31 mouse cellular contexts compared by ENCODE assay signal in the genomic region with DNA sequence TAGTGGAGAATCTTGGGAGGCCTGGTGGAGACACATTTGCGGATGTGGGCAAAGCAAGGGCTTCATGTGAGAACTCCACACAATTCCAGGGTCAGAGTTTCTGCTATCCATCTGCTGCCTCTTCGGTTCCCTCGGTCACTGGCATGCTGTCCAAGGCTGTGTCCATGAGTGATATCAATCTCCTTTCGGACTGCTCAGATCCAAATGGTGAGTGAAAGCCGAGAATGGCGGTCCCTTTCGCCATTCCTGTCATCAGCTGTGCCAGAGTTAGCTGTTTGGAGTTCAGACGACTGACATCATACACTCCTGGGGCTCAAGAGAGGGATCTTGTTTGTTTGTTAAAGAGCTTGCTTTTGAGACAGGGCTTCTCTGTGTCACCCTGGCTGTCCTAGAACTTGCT. TPM values are rescaled to one million over a fixed set of nuclear protein-coding genes. Genes with fewer than 3 reads are reported as not detected.
"Had no signal": no experiment of that assay in that cellular context is flagged by ENCODE, and none has a peak within 500 bp of the region (broad histone marks: within the 10 kb centered on the region; RNA-seq: fewer than 3 reads in every experiment).

No protein-coding gene starts in this region.

- H3K4me2 ChIP-seq: heart, embryonic 12.5 days; hindbrain, embryonic 14.5 days; intestine, embryonic 15.5 days; kidney, embryonic 15.5 days; liver, embryonic 11.5 days; liver, embryonic 13.5 days; liver, embryonic 15.5 days had no signal

- H3K4me1 ChIP-seq: limb, embryonic 12.5 days had no signal

- H3K4me3 ChIP-seq: heart, adult 2 months; heart, embryonic 12.5 days; intestine, embryonic 15.5 days; kidney, embryonic 15.5 days; layer of hippocampus, adult 2 months; left cerebral cortex, adult 2 months; limb, embryonic 10.5 days; limb, embryonic 12.5 days; liver, embryonic 13.5 days; liver, embryonic 15.5 days had no signal

- DNase-seq: gastrocnemius, postnatal 10 days; gastrocnemius, postnatal 36 days; heart, adult 2 months; heart, postnatal 10 days; heart, postnatal 4 days; liver; liver, embryonic 13.5 days had no signal

- H3K9me3 ChIP-seq: heart, embryonic 12.5 days; intestine, embryonic 15.5 days; kidney, embryonic 15.5 days; limb, embryonic 10.5 days; limb, embryonic 12.5 days; liver, embryonic 13.5 days; liver, embryonic 15.5 days had no signal

- H3K36me3 ChIP-seq: heart, embryonic 12.5 days; intestine, embryonic 15.5 days; kidney, embryonic 15.5 days; limb, embryonic 10.5 days; limb, embryonic 12.5 days; liver, embryonic 13.5 days; liver, embryonic 15.5 days had no signal

- H3K9ac ChIP-seq: heart, embryonic 12.5 days; hindbrain, embryonic 14.5 days; intestine, embryonic 15.5 days; kidney, embryonic 15.5 days; limb, embryonic 12.5 days; liver, embryonic 13.5 days; liver, embryonic 15.5 days had no signal

- H3K27ac ChIP-seq: hindbrain, embryonic 14.5 days; layer of hippocampus, adult 2 months; left cerebral cortex, adult 2 months; limb, embryonic 10.5 days; limb, embryonic 12.5 days; liver, embryonic 13.5 days; liver, embryonic 15.5 days had no signal

- H3K27me3 ChIP-seq: heart, embryonic 12.5 days; intestine, embryonic 15.5 days; kidney, embryonic 15.5 days; liver, embryonic 13.5 days; liver, embryonic 15.5 days had no signal

- ATAC-seq: hindbrain, embryonic 16.5 days; inflammation-experienced regulatory T-cells, adult 6 months had no signal

RNA-seq across cellular contexts. Expression of a gene that starts 38.5 kb away (rescaled TPM):
- total RNA-seq: gastrocnemius, postnatal 10 days; gastrocnemius, postnatal 36 days; granulocyte monocyte progenitor cell, adult 5-6 weeks; heart, adult 2 months; heart, postnatal 10 days; heart, postnatal 25 days; layer of hippocampus, adult 2 months; layer of hippocampus, postnatal 10 days; layer of hippocampus, postnatal 25 days; left cerebral cortex, adult 2 months; left cerebral cortex, postnatal 14 days; left cerebral cortex, postnatal 36 days had no signal
- polyA plus RNA-seq: frontal cortex, adult 2 months; heart, adult 2 months; heart, embryonic 12.5 days; heart, embryonic 14.5 days; heart, embryonic 16.5 days; hindbrain, embryonic 11.5 days; hindbrain, embryonic 14.5 days; hindbrain, embryonic 16.5 days; inflammation-experienced regulatory T-cells, adult 6 months; intestine, embryonic 15.5 days; intestine, postnatal 0 days; kidney, embryonic 15.5 days; kidney, postnatal 0 days; limb, embryonic 10.5 days; limb, embryonic 12.5 days; liver, embryonic 11.5 days; liver, embryonic 13.5 days; liver, embryonic 15.5 days had no signal
